Mouse (Mus musculus): ENCODE data around the gene Sh3yl1. TPM values are rescaled to one million over a fixed set of nuclear protein-coding genes. Genes with fewer than 3 reads are reported as not detected.

The Sh3yl1 gene
- 6.8 and 9.3 TPM in 2 replicates for polyA plus RNA-seq (2011; ENCODE audit: insufficient read length, low read depth, missing spikeins)

DNA sequence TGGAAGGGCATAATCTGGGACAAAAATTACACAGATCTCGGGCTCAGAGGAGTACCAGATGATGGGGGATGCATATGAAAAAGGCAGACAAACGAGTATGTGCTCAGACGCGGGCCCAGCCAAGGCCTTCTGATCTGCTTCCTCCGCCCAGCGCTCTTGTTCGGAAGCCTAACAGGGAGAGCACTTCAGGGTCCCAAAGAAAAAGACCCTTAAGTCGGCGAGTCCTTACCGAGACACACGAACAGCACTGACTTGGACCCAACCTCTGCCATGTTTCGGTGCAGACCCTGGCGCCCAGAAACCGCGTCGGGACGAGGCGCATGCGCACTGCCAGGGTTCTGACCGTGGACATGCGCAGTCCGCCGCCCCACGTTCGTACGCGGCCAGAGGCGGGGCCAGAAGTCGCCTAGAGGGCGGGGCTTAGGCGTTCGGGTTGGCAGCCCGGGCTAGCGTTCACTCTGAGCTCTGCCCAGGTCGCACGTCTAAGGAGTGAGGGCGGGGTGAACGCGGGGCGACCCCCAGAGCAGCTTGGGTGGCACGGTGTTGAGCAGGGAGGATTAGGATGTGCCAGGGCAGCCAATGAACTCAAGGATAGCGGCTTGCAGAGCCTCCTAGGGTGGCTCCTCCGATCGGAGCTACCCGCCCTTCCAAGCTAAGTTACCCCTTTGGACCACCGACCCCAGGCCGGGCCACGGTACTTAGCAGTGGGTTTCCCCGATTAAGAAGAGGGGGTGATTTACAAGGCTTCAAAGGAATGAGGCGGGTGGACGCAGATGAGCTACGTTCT lies at the start of gene Sh3yl1, which contains the start of gene Acp1:
Gene Sh3yl1, plus strand, starts transcription at position 408 of the 787 bp plus-strand sequence.
Gene Acp1, minus strand, starts transcription at position 329 of the 787 bp plus-strand sequence.
- Histone ChIP-seq H3K27ac (ENCODE audit: insufficient read depth, low read length) (peak within 1 kb of the TSS; percentile 34), H3K4me1 (ENCODE audit: control insufficient read depth, insufficient read depth, low read length) (no peaks in the 10 kb centered on the region), H3K4me3 (ENCODE audit: insufficient read depth, low read length) (peak within 1 kb of the TSS; percentile 85)
- TF ChIP-seq CTCF (IDR thresholded peaks at IDR 0.05; ENCODE audit: borderline replicate concordance, insufficient read depth, low read length): no peak
- peak; percentile 91 for TF ChIP-seq POLR2A (IDR thresholded peaks at IDR 0.05; ENCODE audit: low read depth, low read length)

DNA sequence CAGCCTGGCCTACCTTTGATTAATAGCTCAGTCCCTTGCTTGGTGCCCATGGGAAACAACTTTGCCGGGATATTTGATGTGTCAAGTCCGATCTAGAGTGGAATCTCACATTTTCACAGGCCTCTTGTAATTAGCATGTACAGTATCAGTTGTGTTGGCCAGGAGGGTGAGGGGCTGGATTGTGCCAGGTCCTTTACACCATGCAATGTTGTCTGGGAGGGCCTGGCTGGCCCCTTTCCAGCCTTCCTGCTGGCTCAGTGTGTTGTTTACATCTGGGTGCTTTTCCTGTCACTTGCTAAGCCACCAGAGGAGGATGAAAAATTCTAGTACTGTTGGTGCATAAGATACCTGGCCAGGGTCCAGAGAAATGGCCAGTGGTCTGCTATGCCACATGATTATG lies 47.1 kb upstream of the Sh3yl1 start:
- Histone ChIP-seq H3K4me3 (ENCODE audit: insufficient read depth, low read length) (no peak overlapping the region), H3K4me1 (ENCODE audit: control insufficient read depth, insufficient read depth, low read length) (no peaks in the 10 kb centered on the region), H3K27ac (ENCODE audit: insufficient read depth, low read length) (no peak overlapping the region)
- no peak for TF ChIP-seq POLR2A (IDR thresholded peaks at IDR 0.05; ENCODE audit: low read depth, low read length)
- no peak for TF ChIP-seq CTCF (IDR thresholded peaks at IDR 0.05; ENCODE audit: borderline replicate concordance, insufficient read depth, low read length)

DNA sequence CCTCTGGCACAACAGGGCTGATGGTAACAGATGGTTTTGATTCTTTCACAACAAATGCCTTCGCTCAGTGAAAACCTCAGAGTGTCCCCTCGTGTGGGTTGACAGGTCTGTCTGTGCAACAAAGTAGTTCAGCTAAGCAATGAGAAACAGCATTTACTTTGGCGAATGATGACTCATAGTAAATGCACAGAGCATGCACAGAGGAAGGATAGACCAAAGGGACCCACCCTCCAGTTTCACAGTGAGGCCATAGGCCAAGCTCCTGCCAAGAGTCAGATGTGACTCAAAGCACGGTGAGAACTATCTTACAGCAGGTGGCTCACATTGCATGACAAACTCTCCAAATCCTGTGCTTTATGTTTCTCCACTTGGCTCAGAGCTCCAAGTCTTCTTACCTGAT lies 45.7 kb upstream of the Sh3yl1 start:
- H3K27ac ChIP-seq (ENCODE audit: insufficient read depth, low read length): no peak overlapping the region
- TF ChIP-seq POLR2A (IDR thresholded peaks at IDR 0.05; ENCODE audit: low read depth, low read length): no peak
- TF ChIP-seq CTCF (IDR thresholded peaks at IDR 0.05; ENCODE audit: borderline replicate concordance, insufficient read depth, low read length): no peak
- no peaks in the 10 kb centered on the region for H3K4me1 ChIP-seq (ENCODE audit: control insufficient read depth, insufficient read depth, low read length)
- H3K4me3 ChIP-seq (ENCODE audit: insufficient read depth, low read length): no peak overlapping the region

DNA sequence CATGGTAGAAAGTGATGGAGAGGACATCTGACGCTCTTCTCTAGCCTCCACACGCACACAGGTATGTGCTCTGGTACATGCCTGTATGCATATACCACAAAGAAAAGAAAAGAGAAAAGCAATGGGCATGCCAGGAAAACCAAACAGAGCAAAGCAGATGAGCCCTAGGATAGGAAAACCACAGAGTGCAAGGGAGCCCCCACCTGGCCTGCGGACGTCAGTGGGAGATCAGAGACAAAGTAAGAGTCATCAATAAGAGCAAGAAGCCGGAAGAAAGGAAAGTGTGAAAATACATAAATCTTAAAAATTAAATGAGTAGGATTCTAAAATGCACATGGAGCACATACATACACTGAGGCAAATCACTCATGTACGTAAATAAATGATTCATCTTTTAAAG lies 32.0 kb upstream of the Sh3yl1 start:
- no peak overlapping the region for H3K27ac ChIP-seq (ENCODE audit: insufficient read depth, low read length)
- H3K4me1 ChIP-seq (ENCODE audit: control insufficient read depth, insufficient read depth, low read length): no peaks in the 10 kb centered on the region
- no peak overlapping the region for H3K4me3 ChIP-seq (ENCODE audit: insufficient read depth, low read length)
- TF ChIP-seq CTCF (IDR thresholded peaks at IDR 0.05; ENCODE audit: borderline replicate concordance, insufficient read depth, low read length) (no peak), POLR2A (IDR thresholded peaks at IDR 0.05; ENCODE audit: low read depth, low read length) (no peak)

DNA sequence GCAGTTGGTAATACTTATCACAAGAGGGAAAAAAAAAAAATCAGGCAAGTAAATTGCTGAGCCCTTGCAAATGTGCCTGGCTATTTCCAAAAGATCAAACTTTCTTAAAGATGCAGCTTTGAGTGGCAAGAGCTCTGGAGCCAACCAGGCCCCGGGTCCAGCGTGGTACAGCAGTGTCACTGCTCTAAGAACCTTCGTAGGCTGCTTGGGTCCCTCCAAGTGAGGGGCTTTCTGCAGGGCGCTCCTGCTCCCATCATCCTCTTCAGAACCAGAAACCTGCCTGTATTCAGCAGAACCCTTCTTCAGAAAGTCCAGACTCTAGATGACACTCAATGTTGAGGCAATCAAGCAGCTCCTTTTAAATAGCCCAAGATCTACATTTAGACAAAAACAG lies 27.9 kb upstream of the Sh3yl1 start:
- Histone ChIP-seq H3K4me3 (ENCODE audit: insufficient read depth, low read length) (peak overlapping the region; percentile 24; the same call in 1 of the 2 replicates), H3K4me1 (ENCODE audit: control insufficient read depth, insufficient read depth, low read length) (no peaks in the 10 kb centered on the region), H3K27ac (ENCODE audit: insufficient read depth, low read length) (no peak overlapping the region)
- no peak for TF ChIP-seq CTCF (IDR thresholded peaks at IDR 0.05; ENCODE audit: borderline replicate concordance, insufficient read depth, low read length)
- TF ChIP-seq POLR2A (IDR thresholded peaks at IDR 0.05; ENCODE audit: low read depth, low read length): no peak

DNA sequence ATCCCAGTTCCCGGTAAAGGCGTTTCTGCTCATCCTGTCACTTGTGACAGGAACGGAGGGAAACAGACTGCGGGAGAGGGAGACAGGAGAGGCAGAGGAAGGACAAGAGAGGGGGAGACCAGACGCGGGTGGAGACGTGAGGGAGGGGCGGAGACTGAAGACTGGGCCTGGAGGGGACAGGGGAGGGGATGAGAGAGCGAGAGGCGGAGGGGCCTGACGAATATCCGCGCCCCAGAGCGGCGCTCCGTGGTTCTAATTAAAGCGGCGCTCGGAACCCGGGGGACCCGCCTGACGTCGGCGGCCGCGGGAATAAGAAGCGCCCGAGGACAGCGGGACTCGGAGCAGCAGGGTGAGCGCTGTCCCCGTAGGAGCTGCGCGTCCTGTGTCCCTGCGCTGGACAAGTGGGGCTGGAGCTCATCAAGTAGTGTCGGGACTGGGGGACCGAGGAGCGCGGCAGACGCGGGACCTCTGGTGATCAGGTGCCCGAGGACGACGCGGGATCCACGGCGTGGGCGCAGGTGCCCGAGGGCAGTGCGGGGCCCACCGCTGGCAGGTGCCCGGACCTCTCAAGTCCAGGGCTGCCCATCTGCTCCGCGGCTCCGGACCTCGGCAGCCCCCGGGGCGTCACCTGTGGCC lies 27.4 kb upstream of the Sh3yl1 start, which contains the start of gene Alkal2:
Gene Alkal2, plus strand, starts transcription at position 337 of the 636 bp plus-strand sequence.
- Histone ChIP-seq H3K27ac (ENCODE audit: insufficient read depth, low read length) (no peak within 1 kb of the TSS), H3K4me3 (ENCODE audit: insufficient read depth, low read length) (peak within 1 kb of the TSS; percentile 24), H3K4me1 (ENCODE audit: control insufficient read depth, insufficient read depth, low read length) (no peaks in the 10 kb centered on the region)
- no peak for TF ChIP-seq CTCF (IDR thresholded peaks at IDR 0.05; ENCODE audit: borderline replicate concordance, insufficient read depth, low read length)
- TF ChIP-seq POLR2A (IDR thresholded peaks at IDR 0.05; ENCODE audit: low read depth, low read length): no peak

DNA sequence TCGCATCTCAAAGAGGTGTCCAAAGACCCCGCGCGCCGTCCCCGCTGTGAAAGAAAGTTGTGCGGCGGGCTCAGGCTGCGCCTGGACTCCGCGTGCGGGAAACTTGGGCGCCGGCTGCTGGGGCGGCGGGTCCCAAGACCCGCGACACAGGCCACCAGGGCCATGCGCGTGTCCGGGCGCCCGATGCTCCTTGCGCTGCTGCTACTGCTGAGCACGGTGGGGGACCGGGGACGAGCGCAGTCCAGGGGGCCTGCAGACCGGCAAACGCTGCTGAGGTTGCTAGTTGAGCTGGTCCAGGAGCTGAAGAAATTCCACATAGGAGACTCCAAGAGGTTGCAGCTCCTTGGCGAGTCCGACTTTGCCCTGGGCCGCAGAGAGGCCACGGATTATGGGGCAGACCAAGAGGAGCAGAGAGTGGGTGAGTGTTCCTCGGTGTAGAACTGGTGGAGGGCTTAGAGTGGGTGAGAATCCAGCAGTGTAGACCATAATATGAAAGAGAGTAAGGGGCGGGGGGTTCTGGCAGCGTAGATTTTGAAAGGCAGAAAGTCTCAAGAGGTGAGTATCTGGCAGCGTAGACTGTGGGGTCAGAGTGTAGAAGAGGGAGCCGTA lies 26.7 kb upstream of the Sh3yl1 start:
- Histone ChIP-seq H3K4me3 (ENCODE audit: insufficient read depth, low read length) (peak overlapping the region; percentile 24), H3K27ac (ENCODE audit: insufficient read depth, low read length) (no peak overlapping the region), H3K4me1 (ENCODE audit: control insufficient read depth, insufficient read depth, low read length) (no peaks in the 10 kb centered on the region)
- no peak for TF ChIP-seq CTCF (IDR thresholded peaks at IDR 0.05; ENCODE audit: borderline replicate concordance, insufficient read depth, low read length)
- TF ChIP-seq POLR2A (IDR thresholded peaks at IDR 0.05; ENCODE audit: low read depth, low read length): no peak

DNA sequence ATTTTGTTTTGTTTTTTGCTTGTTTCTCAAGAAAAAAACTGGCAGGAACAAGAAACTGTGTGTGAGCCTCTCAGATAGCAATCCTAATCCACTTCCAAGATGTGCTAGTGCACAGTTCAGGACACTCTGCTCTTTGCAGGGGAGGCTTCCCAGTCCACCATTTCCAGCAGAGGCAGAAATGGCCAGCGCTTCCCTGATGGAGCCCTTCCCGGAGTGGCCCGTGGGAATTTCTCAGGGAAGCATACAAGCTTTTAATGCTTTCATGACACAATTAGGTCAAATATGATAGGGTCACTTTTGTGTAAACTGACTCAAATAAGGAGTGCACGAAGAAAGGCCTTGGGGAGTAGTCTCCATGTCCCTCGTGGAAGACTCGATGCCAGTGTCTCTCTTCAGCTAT lies 25.6 kb upstream of the Sh3yl1 start:
- H3K27ac ChIP-seq (ENCODE audit: insufficient read depth, low read length): no peak overlapping the region
- no peaks in the 10 kb centered on the region for H3K4me1 ChIP-seq (ENCODE audit: control insufficient read depth, insufficient read depth, low read length)
- TF ChIP-seq CTCF (IDR thresholded peaks at IDR 0.05; ENCODE audit: borderline replicate concordance, insufficient read depth, low read length) (no peak), POLR2A (IDR thresholded peaks at IDR 0.05; ENCODE audit: low read depth, low read length) (no peak)
- no peak overlapping the region for H3K4me3 ChIP-seq (ENCODE audit: insufficient read depth, low read length)

DNA sequence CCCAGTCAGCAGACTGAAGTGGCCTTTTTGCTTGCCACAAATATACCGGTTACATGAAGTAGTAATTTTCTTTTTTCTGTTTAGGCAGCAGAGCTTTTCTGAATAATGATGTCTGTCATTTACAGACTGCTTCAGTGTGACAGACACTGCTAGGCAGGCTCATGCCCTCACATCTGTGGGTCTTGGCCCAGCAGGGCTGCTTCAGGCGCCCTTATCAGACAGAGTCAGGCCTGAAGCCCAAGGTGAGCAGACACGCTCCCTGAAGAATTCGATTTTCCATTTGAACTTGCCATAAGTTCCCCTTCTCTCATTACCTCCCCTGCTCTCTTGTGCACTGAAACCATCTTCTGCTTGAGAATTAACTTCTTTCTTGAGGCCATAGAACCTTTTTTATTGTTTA lies 23.5 kb upstream of the Sh3yl1 start:
- Histone ChIP-seq H3K4me1 (ENCODE audit: control insufficient read depth, insufficient read depth, low read length) (no peaks in the 10 kb centered on the region), H3K27ac (ENCODE audit: insufficient read depth, low read length) (no peak overlapping the region), H3K4me3 (ENCODE audit: insufficient read depth, low read length) (no peak overlapping the region)
- no peak for TF ChIP-seq CTCF (IDR thresholded peaks at IDR 0.05; ENCODE audit: borderline replicate concordance, insufficient read depth, low read length)
- TF ChIP-seq POLR2A (IDR thresholded peaks at IDR 0.05; ENCODE audit: low read depth, low read length): no peak

All from embryonic fibroblast, embryonic 13.5 days (primary cell).